ENCODE assay signal across 9 mouse cellular contexts in genomic region chr6:15792680-15793601, GRCm38 (mm10).
DNase-seq lines count a peak whose midpoint lies in the region; ATAC-seq and TF ChIP-seq lines count a peak whose summit lies in the region.
"Had no signal": no experiment of that assay in that cellular context is flagged by ENCODE, and none has a peak within 500 bp of the region (broad histone marks: within the 10 kb centered on the region; RNA-seq: fewer than 3 reads in every experiment).

No protein-coding gene starts in this region.

- no peak overlapping the region for H3K4me2 ChIP-seq in embryonic facial prominence, embryonic 12.5 days (replicated peaks)
- no peak overlapping the region for H3K4me2 ChIP-seq in intestine, embryonic 15.5 days (replicated peaks)

- DNase-seq in kidney, adult 2 months = no peak
- DNase-seq in kidney, adult 8-10 months = no peak
- peak; percentile 68 for DNase-seq in CD4-positive helper T cell, adult 2 months (ENCODE audit: low read depth, low spot score)
- no peak for DNase-seq in midbrain, embryonic 10.5 days (ENCODE audit: low spot score)
- DNase-seq in urinary bladder, postnatal 10 days (ENCODE audit: low spot score) = no peak
- DNase-seq in frontal cortex, postnatal 14 days (ENCODE audit: low spot score in 2 of 2) = no peak

- 57% methylated on average over 12 of the region's 12 CpGs for WGBS in kidney, adult 2 months
- WGBS in embryonic facial prominence, embryonic 12.5 days = 69% methylated on average over 12 of the region's 12 CpGs
- WGBS in intestine, embryonic 15.5 days = 64% methylated on average over 12 of the region's 12 CpGs
- 85% methylated on average over 12 of the region's 12 CpGs for WGBS in midbrain, embryonic 10.5 days

- TF ChIP-seq CTCF in kidney, adult 2 months (conservative IDR thresholded peaks at IDR 0.05; ENCODE audit: insufficient read depth, insufficient read length, low read depth, low read length) = no peak

- peak overlapping the region; percentile 86 for H3K27ac ChIP-seq in kidney, adult 2 months (ENCODE audit: insufficient read depth, low read depth, low read length)
- peak overlapping the region; percentile 24; the same call in 1 of the 2 replicates for H3K27ac ChIP-seq in embryonic facial prominence, embryonic 12.5 days
- 0 out of 2 replicates have a peak overlapping the region, but pooled peaks have one; percentile 4 for H3K27ac ChIP-seq in intestine, embryonic 15.5 days
- no peak overlapping the region for H3K27ac ChIP-seq in midbrain, embryonic 10.5 days (replicated peaks)

- no peaks in the 10 kb centered on the region for H3K27me3 ChIP-seq in kidney, adult 2 months (replicated peaks; ENCODE audit: control insufficient read depth, insufficient read depth, low read length)
- H3K27me3 ChIP-seq in embryonic facial prominence, embryonic 12.5 days = no peaks in the 10 kb centered on the region
- no peaks in the 10 kb centered on the region for H3K27me3 ChIP-seq in intestine, embryonic 15.5 days (replicated peaks)
- H3K27me3 ChIP-seq in midbrain, embryonic 10.5 days (ENCODE audit: low read depth, poor library complexity, severe bottlenecking) = peaks cover 33% of the 10 kb centered on the region

- no peaks in the 10 kb centered on the region for H3K9me3 ChIP-seq in embryonic facial prominence, embryonic 12.5 days
- H3K9me3 ChIP-seq in intestine, embryonic 15.5 days = no peaks in the 10 kb centered on the region
- no peaks in the 10 kb centered on the region for H3K9me3 ChIP-seq in midbrain, embryonic 10.5 days (replicated peaks)
- H3K9me3 ChIP-seq: G1E had no signal

- no peak for ATAC-seq in embryonic facial prominence, embryonic 12.5 days (ENCODE audit: insufficient number of reproducible peaks, insufficient read depth, low FRiP score, low TSS enrichment)
- peak; percentile 43; the same call in 1 of the 2 replicates for ATAC-seq in intestine, embryonic 15.5 days

- H3K36me3 ChIP-seq in kidney, adult 2 months (ENCODE audit: control insufficient read depth, insufficient read depth, low read length) = no peaks in the 10 kb centered on the region
- H3K36me3 ChIP-seq in embryonic facial prominence, embryonic 12.5 days = no peaks in the 10 kb centered on the region
- H3K36me3 ChIP-seq in intestine, embryonic 15.5 days = no peaks in the 10 kb centered on the region; the same call in 1 of the 2 replicates
- no peaks in the 10 kb centered on the region for H3K36me3 ChIP-seq in midbrain, embryonic 10.5 days
- H3K36me3 ChIP-seq: G1E had no signal

- peaks cover 8% of the 10 kb centered on the region; the same call in 1 of the 2 replicates for H3K4me1 ChIP-seq in kidney, adult 2 months (ENCODE audit: control insufficient read depth, insufficient read depth, low read length)
- no peaks in the 10 kb centered on the region for H3K4me1 ChIP-seq in embryonic facial prominence, embryonic 12.5 days
- H3K4me1 ChIP-seq in intestine, embryonic 15.5 days (replicated peaks) = peaks cover 10% of the 10 kb centered on the region; the same call in 1 of the 2 replicates
- peaks cover 19% of the 10 kb centered on the region for H3K4me1 ChIP-seq in midbrain, embryonic 10.5 days

- TF ChIP-seq POLR2A in kidney, adult 2 months (IDR thresholded peaks at IDR 0.05; ENCODE audit: low read depth, low read length) = no peak

- H3K4me3 ChIP-seq in kidney, adult 2 months (ENCODE audit: insufficient read depth, low read depth, low read length) = no peak overlapping the region
- no peak overlapping the region for H3K4me3 ChIP-seq in embryonic facial prominence, embryonic 12.5 days
- H3K4me3 ChIP-seq in intestine, embryonic 15.5 days (replicated peaks) = no peak overlapping the region
- H3K4me3 ChIP-seq in midbrain, embryonic 10.5 days = no peak overlapping the region

- H3K9ac ChIP-seq in embryonic facial prominence, embryonic 12.5 days = no peak overlapping the region
- H3K9ac ChIP-seq in intestine, embryonic 15.5 days = no peak overlapping the region
